ENCODE assay signal across 23 mouse cellular contexts in genomic region chr2:5499620-5500019, GRCm38 (mm10).
DNase-seq lines count a peak whose midpoint lies in the region; ATAC-seq and TF ChIP-seq lines count a peak whose summit lies in the region.
"Had no signal": no experiment of that assay in that cellular context is flagged by ENCODE, and none has a peak within 500 bp of the region (broad histone marks: within the 10 kb centered on the region; RNA-seq: fewer than 3 reads in every experiment).

No protein-coding gene starts in this region.

- no peak for ATAC-seq in limb, embryonic 14.5 days (ENCODE audit: low FRiP score, low read depth)
- ATAC-seq in forebrain, embryonic 14.5 days: no peak
- ATAC-seq: inflammation-experienced regulatory T-cells, adult 6 months; lung, postnatal 0 days had no signal

- H3K27me3 ChIP-seq in limb, embryonic 14.5 days (ENCODE audit: control insufficient read depth, insufficient read depth, low read length): no peaks in the 10 kb centered on the region
- no peaks in the 10 kb centered on the region for H3K27me3 ChIP-seq in limb, embryonic 10.5 days (ENCODE audit: low read depth, poor library complexity, severe bottlenecking)
- H3K27me3 ChIP-seq in myocyte (ENCODE audit: control insufficient read depth, insufficient read depth, insufficient read length): no peaks in the 10 kb centered on the region
- H3K27me3 ChIP-seq in forebrain, embryonic 14.5 days (replicated peaks; ENCODE audit: control insufficient read depth, insufficient read depth, low read length): no peaks in the 10 kb centered on the region
- H3K27me3 ChIP-seq: CH12.LX; embryonic facial prominence, embryonic 15.5 days; heart, embryonic 13.5 days; hindbrain, embryonic 12.5 days; kidney, embryonic 15.5 days; neural tube, embryonic 13.5 days had no signal

- no peak for TF ChIP-seq POLR2A in limb, embryonic 14.5 days (IDR thresholded peaks at IDR 0.05; ENCODE audit: borderline replicate concordance, extremely low read depth, insufficient read depth, insufficient read length)
- TF ChIP-seq POLR2A in myocyte (IDR thresholded peaks at IDR 0.05; ENCODE audit: insufficient read length, low read depth): no peak

- H3K4me1 ChIP-seq in limb, embryonic 14.5 days (ENCODE audit: control insufficient read depth, insufficient read depth, low read length): no peaks in the 10 kb centered on the region
- H3K4me1 ChIP-seq in limb, embryonic 10.5 days: no peaks in the 10 kb centered on the region
- no peaks in the 10 kb centered on the region for H3K4me1 ChIP-seq in forebrain, embryonic 14.5 days (ENCODE audit: control insufficient read depth, insufficient read depth, low read length)
- H3K4me1 ChIP-seq: embryonic facial prominence, embryonic 15.5 days; forebrain, embryonic 10.5 days; heart, embryonic 13.5 days; hindbrain, embryonic 12.5 days; kidney, embryonic 15.5 days; neural tube, embryonic 13.5 days had no signal

- no peak overlapping the region for H3ac ChIP-seq in myocyte (ENCODE audit: control insufficient read depth, insufficient read length)

- no peaks in the 10 kb centered on the region for H3K79me2 ChIP-seq in myocyte (ENCODE audit: control insufficient read depth, insufficient read depth)

- H3K36me3 ChIP-seq in limb, embryonic 14.5 days (ENCODE audit: control insufficient read depth, insufficient read depth, low read length): no peaks in the 10 kb centered on the region
- no peaks in the 10 kb centered on the region for H3K36me3 ChIP-seq in limb, embryonic 10.5 days
- H3K36me3 ChIP-seq in myocyte (ENCODE audit: control insufficient read depth, insufficient read depth): no peaks in the 10 kb centered on the region
- H3K36me3 ChIP-seq in forebrain, embryonic 14.5 days (ENCODE audit: control insufficient read depth, insufficient read depth, low read length): no peaks in the 10 kb centered on the region
- H3K36me3 ChIP-seq: embryonic facial prominence, embryonic 15.5 days; forebrain, embryonic 10.5 days; heart, embryonic 13.5 days; hindbrain, embryonic 12.5 days; kidney, embryonic 15.5 days; neural tube, embryonic 13.5 days had no signal

- H3K9me3 ChIP-seq in limb, embryonic 14.5 days (ENCODE audit: control insufficient read depth, low read length): no peaks in the 10 kb centered on the region
- H3K9me3 ChIP-seq in limb, embryonic 10.5 days (replicated peaks): no peaks in the 10 kb centered on the region
- H3K9me3 ChIP-seq in forebrain, embryonic 14.5 days (replicated peaks; ENCODE audit: control insufficient read depth, low read length): no peaks in the 10 kb centered on the region
- H3K9me3 ChIP-seq: embryonic facial prominence, embryonic 15.5 days; forebrain, embryonic 10.5 days; heart, embryonic 13.5 days; hindbrain, embryonic 12.5 days; kidney, embryonic 15.5 days; neural tube, embryonic 13.5 days had no signal

- no peak overlapping the region for H3K4me3 ChIP-seq in limb, embryonic 14.5 days (replicated peaks; ENCODE audit: low read length)
- no peak overlapping the region for H3K4me3 ChIP-seq in limb, embryonic 10.5 days
- H3K4me3 ChIP-seq in myocyte: no peak overlapping the region
- no peak overlapping the region for H3K4me3 ChIP-seq in forebrain, embryonic 14.5 days (ENCODE audit: low read depth, low read length)
- H3K4me3 ChIP-seq: embryonic facial prominence, embryonic 15.5 days; forebrain, embryonic 10.5 days; heart, embryonic 13.5 days; hindbrain, embryonic 12.5 days; kidney, embryonic 15.5 days; neural tube, embryonic 13.5 days had no signal

- peak; percentile 6 for DNase-seq in adrenal gland, postnatal 14 days
- DNase-seq in adrenal gland, postnatal 4 days (ENCODE audit: low spot score in 2 of 2): no peak
- peak; percentile 26 for DNase-seq in limb, embryonic 14.5 days (ENCODE audit: low spot score)
- no peak for DNase-seq in limb, embryonic 10.5 days (ENCODE audit: low spot score)
- peak; percentile 11 for DNase-seq in gastrocnemius, postnatal 10 days
- DNase-seq in kidney, adult 9 months: no peak
- DNase-seq in forebrain, embryonic 14.5 days (ENCODE audit: low spot score): no peak
- DNase-seq: adrenal gland, postnatal 36 days; cerebellum, postnatal 14 days; embryo, embryonic 11 days; right cerebral cortex, postnatal 25 days; thymus, postnatal 25 days had no signal

- no peak overlapping the region for H3K9ac ChIP-seq in limb, embryonic 14.5 days (ENCODE audit: low read depth, low read length, severe bottlenecking)
- no peak overlapping the region for H3K9ac ChIP-seq in forebrain, embryonic 14.5 days (ENCODE audit: low read length)
- H3K9ac ChIP-seq: embryonic facial prominence, embryonic 15.5 days; heart, embryonic 13.5 days; hindbrain, embryonic 12.5 days; kidney, embryonic 15.5 days; liver, embryonic 14.5 days; neural tube, embryonic 13.5 days had no signal

- H3K4me2 ChIP-seq in limb, embryonic 14.5 days (replicated peaks; ENCODE audit: low read depth, low read length, severe bottlenecking): no peak overlapping the region
- H3K4me2 ChIP-seq in myocyte (ENCODE audit: low read depth): no peak overlapping the region
- no peak overlapping the region for H3K4me2 ChIP-seq in forebrain, embryonic 14.5 days (ENCODE audit: low read length)
- H3K4me2 ChIP-seq: embryonic facial prominence, embryonic 15.5 days; heart, embryonic 13.5 days; hindbrain, embryonic 12.5 days; kidney, embryonic 15.5 days; neural tube, embryonic 13.5 days had no signal

- 61% methylated on average over 4 of the region's 4 CpGs for WGBS in limb, embryonic 14.5 days
- 82% methylated on average over 4 of the region's 4 CpGs for WGBS in limb, embryonic 10.5 days
- WGBS in forebrain, embryonic 14.5 days: 62% methylated on average over 4 of the region's 4 CpGs

- H3K27ac ChIP-seq in limb, embryonic 14.5 days (replicated peaks; ENCODE audit: low read depth, low read length): no peak overlapping the region
- H3K27ac ChIP-seq in limb, embryonic 10.5 days: no peak overlapping the region
- H3K27ac ChIP-seq in forebrain, embryonic 14.5 days (ENCODE audit: low read depth, low read length): no peak overlapping the region
- H3K27ac ChIP-seq: embryonic facial prominence, embryonic 15.5 days; forebrain, embryonic 10.5 days; heart, embryonic 13.5 days; hindbrain, embryonic 12.5 days; kidney, embryonic 15.5 days; liver, embryonic 14.5 days; neural tube, embryonic 13.5 days had no signal

TF ChIP-seq in myocyte, 11 proteins besides CTCF, POLR2A, EP300 and RAD21:
- TF ChIP-seq TCF12 (IDR thresholded peaks at IDR 0.05; ENCODE audit: insufficient read depth, poor library complexity, severe bottlenecking): no peak
- no peak for TF ChIP-seq POLR2AphosphoS2 (IDR thresholded peaks at IDR 0.05; ENCODE audit: insufficient read length, low read depth)
- no peak for TF ChIP-seq MAX (IDR thresholded peaks at IDR 0.05; ENCODE audit: low read depth)
- TF ChIP-seq E2F4 (IDR thresholded peaks at IDR 0.05; ENCODE audit: insufficient read depth): no peak
- no peak for TF ChIP-seq USF1 (IDR thresholded peaks at IDR 0.05; ENCODE audit: low read depth)
- TF ChIP-seq MYOG (IDR thresholded peaks at IDR 0.05; ENCODE audit: control insufficient read depth in 1 of 3, insufficient read depth in 1 of 3, insufficient read length in 2 of 3, low read depth in 2 of 3): peak in 1 of 3 experiments; percentile 36
- TF ChIP-seq REST (IDR thresholded peaks at IDR 0.05; ENCODE audit: insufficient read depth, insufficient read length): no peak
- no peak for TF ChIP-seq SRF (IDR thresholded peaks at IDR 0.05; ENCODE audit: control insufficient read depth, insufficient read length, low read depth)
- TF ChIP-seq CEBPB (IDR thresholded peaks at IDR 0.05; ENCODE audit: insufficient read depth, poor library complexity, severe bottlenecking): no peak
- no peak for TF ChIP-seq TCF3 (IDR thresholded peaks at IDR 0.05; ENCODE audit: insufficient read length, low read depth)
- peak in 2 of 3 experiments; percentile 4 to 64 for TF ChIP-seq MYOD1 (IDR thresholded peaks at IDR 0.05; ENCODE audit: control insufficient read depth in 1 of 3, insufficient read length in 2 of 3, low read depth in 2 of 3)
TF ChIP-seq in myocyte: peak in this region for 2.

Comparison
In these comparisons a context has a peak if more than half of its experiments do, and no peak if none do; other contexts are left out.
1. DNase-seq: peak in adrenal gland, postnatal 14 days (single experiment), limb, embryonic 14.5 days (single experiment) and gastrocnemius, postnatal 10 days (single experiment); none in adrenal gland, postnatal 4 days (0 of 2), limb, embryonic 10.5 days (single experiment), kidney, adult 9 months (single experiment) and forebrain, embryonic 14.5 days (single experiment).